Mouse (Mus musculus): ENCODE results near the gene Camkmt.

Gene Camkmt

GRCm38 (mm10) chr17:85170541-85171255, 80.3 kb downstream of the Camkmt start:
- in situ Hi-C loops (cut with MseI, MboI), result no loop called here

GRCm38 (mm10) chr17:85171951-85172350, 81.6 kb downstream of the Camkmt start:
- in situ Hi-C loops (cut with MseI, MboI), result no loop called here

GRCm38 (mm10) chr17:85177231-85177630, 86.9 kb downstream of the Camkmt start:
- in situ Hi-C loops (cut with MseI, MboI), result no loop called here

DNA sequence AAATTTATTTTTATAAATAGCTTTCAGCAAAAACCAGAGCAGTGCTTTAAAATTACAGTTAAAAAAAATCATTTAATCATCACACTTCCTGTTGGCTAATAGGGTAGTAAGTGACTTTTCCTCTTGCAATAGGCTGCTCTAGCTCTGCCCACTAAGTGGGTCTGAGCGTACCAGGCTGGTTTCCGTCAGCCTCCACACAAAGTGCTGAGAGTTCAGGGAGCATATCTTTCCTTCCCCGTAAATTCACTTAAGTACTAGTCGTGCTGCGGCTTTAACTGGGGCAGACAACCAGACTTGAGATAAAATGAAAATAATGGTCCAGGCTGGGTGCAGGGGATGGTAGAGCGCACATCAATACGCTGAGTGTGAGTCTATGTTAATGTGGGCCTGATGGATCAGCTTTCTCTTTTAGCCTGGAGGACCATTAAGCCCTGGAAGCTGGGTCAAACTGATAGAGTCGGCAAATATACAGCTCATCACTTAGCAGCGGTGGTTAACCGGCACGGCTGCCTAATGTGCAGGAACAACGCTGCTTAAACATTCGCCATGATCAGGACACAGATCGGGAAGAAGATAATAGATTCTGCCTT, 90.2 kb downstream of the Camkmt start:
- in situ Hi-C loops (cut with MseI, MboI), result no loop called here

- in situ Hi-C loops (cut with MseI, MboI), result loop anchor here (5.0 to 10.0 kb wide), 2 partner anchors 443 to 445 kb away; no protein-coding TSS in a partner anchor
These were observed 99.1 kb downstream of the Camkmt start for GRCm38 (mm10) chr17:85189227-85190127.

- in situ Hi-C loops (cut with MseI, MboI), result loop anchor here (5.0 to 10.0 kb wide), 2 partner anchors 442 to 445 kb away; no protein-coding TSS in a partner anchor
These were observed 99.7 kb downstream of the Camkmt start for GRCm38 (mm10) chr17:85190128-85190435.

DNA sequence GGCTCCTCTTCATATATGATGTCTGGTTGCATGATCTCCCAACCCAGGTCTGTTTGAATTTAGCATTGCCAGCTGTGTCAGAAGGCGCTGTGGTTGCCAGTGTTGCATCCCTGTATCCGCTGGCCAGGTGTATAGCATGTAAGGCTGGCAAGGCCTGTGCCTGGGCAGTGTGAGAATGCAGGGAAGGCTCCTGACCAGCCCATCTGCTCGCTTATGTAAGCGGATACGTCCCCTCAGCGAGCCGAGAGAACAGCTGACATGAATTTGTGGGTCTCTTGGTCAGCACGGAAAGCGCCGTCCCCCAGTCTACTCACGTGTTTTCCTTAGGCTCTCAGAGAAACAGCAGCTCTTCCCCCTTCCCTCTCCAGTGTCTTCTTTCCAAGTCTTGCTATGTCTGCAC, 102.9 kb downstream of the Camkmt start:
- in situ Hi-C loops (cut with MseI, MboI), result loop anchor here (5.0 to 10.0 kb wide), 2 partner anchors 439 to 442 kb away; no protein-coding TSS in a partner anchor

GRCm38 (mm10) chr17:85198781-85199180, 108.4 kb downstream of the Camkmt start:
- in situ Hi-C loops (cut with MseI, MboI), result loop anchor here in 1 of 2 experiments (10.0 kb wide), 1 partner anchor 436 kb away; no protein-coding TSS in a partner anchor

GRCm38 (mm10) chr17:85199321-85199720, 109.0 kb downstream of the Camkmt start:
- in situ Hi-C loops (cut with MseI, MboI), result loop anchor here in 1 of 2 experiments (10.0 kb wide), 1 partner anchor 435 kb away; no protein-coding TSS in a partner anchor

DNA sequence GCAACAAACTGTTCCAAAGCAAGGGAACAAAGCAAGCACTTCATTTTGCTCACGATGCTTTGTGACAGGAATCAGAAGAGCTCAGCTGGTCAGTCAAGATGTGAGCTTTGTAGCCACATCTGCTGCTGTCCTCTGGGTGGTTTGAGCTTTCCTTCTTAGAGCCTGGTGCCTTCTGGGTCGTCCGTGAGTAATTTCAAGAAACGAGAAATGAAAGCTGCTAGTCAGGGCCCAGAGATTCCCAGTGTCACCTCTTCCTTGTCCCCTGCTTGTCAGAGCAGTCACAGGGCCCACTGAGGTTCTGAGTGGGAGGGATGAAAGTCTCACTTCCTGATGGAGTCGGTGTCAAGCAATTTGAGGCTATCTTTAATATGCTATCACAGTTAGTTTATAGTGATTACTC, 127.7 kb downstream of the Camkmt start:
- in situ Hi-C loops (cut with MseI, MboI), result no loop called here

DNA sequence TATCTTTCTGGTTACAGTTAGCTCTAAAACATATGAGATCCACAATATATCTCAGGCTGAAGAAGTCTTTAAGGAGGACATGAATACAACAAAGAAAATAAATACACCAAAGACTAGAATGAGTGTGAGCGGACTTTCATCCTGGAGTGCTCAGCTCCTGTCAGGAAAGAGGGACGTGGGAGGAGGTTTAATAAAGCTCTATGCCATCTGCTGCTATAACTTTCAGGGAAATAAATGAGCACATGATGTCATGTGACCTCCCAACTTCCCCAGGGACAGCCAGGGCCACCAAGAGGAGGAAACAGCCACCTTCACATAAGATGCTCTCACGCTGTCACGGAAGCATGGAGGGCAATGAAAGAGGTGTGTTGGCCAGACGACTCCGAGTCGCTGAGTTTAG, 151.8 kb downstream of the Camkmt start:
- in situ Hi-C loops (cut with MseI, MboI), result no loop called here

- in situ Hi-C loops (cut with MseI, MboI), result no loop called here
These were observed 158.6 kb downstream of the Camkmt start for GRCm38 (mm10) chr17:85248962-85249361.

DNA sequence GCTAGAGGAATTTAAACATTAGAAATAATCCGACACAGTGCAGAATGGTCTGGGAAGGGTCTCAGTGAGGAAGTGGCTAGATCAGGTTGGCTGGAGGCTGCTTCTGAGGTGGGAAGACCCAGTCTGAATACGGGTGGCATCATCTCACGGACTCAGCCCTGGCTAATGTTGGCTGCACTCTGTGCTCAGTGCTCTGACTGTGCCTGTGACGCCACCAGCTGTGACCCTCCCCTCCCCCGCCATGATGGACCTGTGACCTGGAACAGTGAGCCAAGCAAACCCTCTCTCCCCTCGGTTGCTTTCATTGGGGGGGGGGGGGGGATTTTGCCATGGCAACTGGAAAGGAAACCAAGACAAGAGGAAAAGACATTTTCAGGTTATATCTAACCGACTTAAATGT, 159.4 kb downstream of the Camkmt start:
- in situ Hi-C loops (cut with MseI, MboI), result no loop called here

GRCm38 (mm10) chr17:85256930-85257329, 166.6 kb downstream of the Camkmt start:
- in situ Hi-C loops (cut with MseI, MboI), result no loop called here

- in situ Hi-C loops (cut with MseI, MboI), result no loop called here
These were observed 167.0 kb downstream of the Camkmt start for GRCm38 (mm10) chr17:85257348-85257747.

GRCm38 (mm10) chr17:85258703-85259341, 168.5 kb downstream of the Camkmt start:
- in situ Hi-C loops (cut with MseI, MboI), result no loop called here

DNA sequence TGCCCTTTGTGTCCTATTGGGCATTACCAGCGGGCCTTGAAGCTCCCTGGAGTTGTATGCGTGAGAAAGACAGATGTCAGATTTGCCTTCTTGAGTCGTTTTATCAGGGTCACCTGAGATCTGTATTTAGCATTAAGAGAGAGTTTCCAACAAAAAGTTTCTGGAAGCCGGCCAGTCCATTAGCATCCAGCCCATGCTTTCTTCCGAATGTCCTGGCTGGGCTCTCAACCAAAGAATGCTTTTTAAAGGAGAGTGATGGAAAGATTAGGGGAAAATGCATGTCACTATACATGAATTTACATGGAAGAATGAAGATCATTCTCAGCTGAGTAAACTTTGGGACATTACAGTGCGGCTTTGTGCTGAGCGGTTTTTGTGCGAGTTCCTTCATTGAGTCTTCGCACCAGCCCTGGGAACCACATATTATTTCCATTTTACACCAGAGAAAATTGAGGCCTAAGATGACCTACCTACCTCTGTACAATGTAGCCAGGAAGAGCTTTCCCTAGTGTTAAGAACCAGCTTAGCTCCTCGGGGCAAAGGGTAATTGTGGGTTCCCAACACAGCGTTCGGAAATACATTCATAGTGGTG, 176.6 kb downstream of the Camkmt start:
- in situ Hi-C loops (cut with MseI, MboI), result no loop called here

- in situ Hi-C loops (cut with MseI, MboI), result no loop called here
These were observed 181.3 kb downstream of the Camkmt start for GRCm38 (mm10) chr17:85271466-85272175.

GRCm38 (mm10) chr17:85279720-85280119, 189.4 kb downstream of the Camkmt start:
- in situ Hi-C loops (cut with MseI, MboI), result no loop called here

DNA sequence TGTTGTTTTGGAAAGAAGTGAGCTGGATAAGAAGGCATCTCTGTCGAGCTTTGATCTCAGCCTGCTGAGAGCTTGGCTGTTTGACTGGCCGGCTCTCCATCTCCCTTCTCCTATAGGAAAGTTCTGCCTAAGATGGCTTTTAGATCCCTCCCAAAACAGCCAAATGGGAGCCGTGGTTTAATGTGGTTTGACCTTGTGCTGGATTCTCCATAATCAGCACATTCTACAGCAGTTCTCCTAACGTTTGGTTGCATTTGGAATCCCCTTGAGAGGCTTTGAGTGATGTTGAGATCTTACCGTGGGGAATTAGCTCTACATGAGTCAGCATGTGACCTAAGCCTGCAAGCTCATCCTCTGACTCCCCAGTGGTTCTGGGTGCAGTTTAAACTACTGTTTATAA, 192.1 kb downstream of the Camkmt start:
- in situ Hi-C loops (cut with MseI, MboI), result no loop called here

GRCm38 (mm10) chr17:85291154-85291553, 200.8 kb downstream of the Camkmt start:
- in situ Hi-C loops (cut with MseI, MboI), result no loop called here
